15 mouse cellular contexts compared by ENCODE assay signal in the genomic region with DNA sequence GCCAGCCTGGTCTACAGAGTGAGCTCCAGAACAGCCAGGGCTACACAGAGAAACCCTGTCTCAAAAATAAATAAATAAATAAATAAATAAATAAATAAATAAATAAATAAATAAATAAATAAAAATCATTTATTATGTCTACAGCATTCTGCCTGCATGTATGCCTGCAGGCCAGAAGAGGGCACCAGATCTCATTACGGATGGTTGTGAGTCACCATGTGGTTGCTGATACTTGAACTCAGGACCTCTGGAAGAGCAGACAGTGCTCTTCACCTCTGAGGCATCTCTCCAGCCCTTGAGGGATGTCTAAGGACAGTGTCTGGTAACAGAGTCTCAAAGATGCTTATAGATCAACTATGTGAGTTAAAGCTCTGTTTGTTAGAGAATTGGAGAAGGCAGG. TPM values are rescaled to one million over a fixed set of nuclear protein-coding genes. Genes with fewer than 3 reads are reported as not detected.
DNase-seq lines count a peak whose midpoint lies in the region; ATAC-seq and TF ChIP-seq lines count a peak whose summit lies in the region.
"Not testable (repeated sequence)": the region's sequence is repeated elsewhere in the genome, so short reads cannot be mapped to it uniquely, and the experiment has no call there.
"Had no signal": no experiment of that assay in that cellular context is flagged by ENCODE, and none has a peak within 500 bp of the region (broad histone marks: within the 10 kb centered on the region; RNA-seq: fewer than 3 reads in every experiment).

No protein-coding gene starts in this region.

- WGBS in forebrain, postnatal 0 days, result 76% methylated on average over 1 of the region's 1 CpGs
- WGBS in hindbrain, postnatal 0 days, result 74% methylated on average over 1 of the region's 1 CpGs
- WGBS in liver, postnatal 0 days (ENCODE audit: insufficient replicate concordance), result 63% methylated on average over 1 of the region's 1 CpGs
- WGBS in midbrain, embryonic 11.5 days, result 73% methylated on average over 1 of the region's 1 CpGs

- H3K4me1 ChIP-seq in forebrain, postnatal 0 days (ENCODE audit: insufficient read depth), result peaks cover 12% of the 10 kb centered on the region
- not testable (repeated sequence) for H3K4me1 ChIP-seq in hindbrain, postnatal 0 days (ENCODE audit: insufficient read depth, low read length); liver, postnatal 0 days (ENCODE audit: insufficient read depth); midbrain, embryonic 11.5 days (ENCODE audit: control insufficient read depth, insufficient read depth, low read length)

- not testable (repeated sequence) for TF ChIP-seq EP300 in liver, postnatal 0 days (IDR thresholded peaks at IDR 0.05; ENCODE audit: low read depth)

- not testable (repeated sequence) for H3K9ac ChIP-seq in forebrain, postnatal 0 days; hindbrain, postnatal 0 days (replicated peaks; ENCODE audit: low read length); liver, postnatal 0 days (replicated peaks); midbrain, embryonic 11.5 days (ENCODE audit: low read length)

- ATAC-seq in forebrain, postnatal 0 days; hindbrain, postnatal 0 days; liver, postnatal 0 days; midbrain, embryonic 11.5 days (ENCODE audit: low FRiP score): not testable (repeated sequence)

- not testable (repeated sequence) for H3K9me3 ChIP-seq in forebrain, postnatal 0 days (ENCODE audit: low read length); hindbrain, postnatal 0 days (ENCODE audit: low read length); liver, postnatal 0 days (ENCODE audit: low read length); midbrain, embryonic 11.5 days (ENCODE audit: control insufficient read depth, low read length)

- DNase-seq in A20 (ENCODE audit: low read depth, low spot score) (peak; percentile 33), NIH3T3 (ENCODE audit: low read depth) (peak; percentile 32)
- not testable (repeated sequence) for DNase-seq in forebrain, postnatal 0 days; hindbrain, postnatal 0 days (ENCODE audit: low spot score); layer of hippocampus, adult 2 months (ENCODE audit: low spot score in 2 of 2); liver, postnatal 0 days
- DNase-seq in midbrain, embryonic 11.5 days (ENCODE audit: low spot score, missing footprints), result peak; percentile 80

- not testable (repeated sequence) for H3K4me3 ChIP-seq in forebrain, postnatal 0 days (ENCODE audit: low read depth, low read length); hindbrain, postnatal 0 days (ENCODE audit: low read length); layer of hippocampus, adult 2 months; liver, postnatal 0 days (ENCODE audit: low read depth, low read length); midbrain, embryonic 11.5 days (ENCODE audit: low read depth, low read length)

- not testable (repeated sequence) for H3K36me3 ChIP-seq in forebrain, postnatal 0 days (ENCODE audit: insufficient read depth); hindbrain, postnatal 0 days (ENCODE audit: insufficient read depth, low read length); liver, postnatal 0 days (replicated peaks; ENCODE audit: insufficient read depth, low read length); midbrain, embryonic 11.5 days (ENCODE audit: control insufficient read depth, insufficient read depth, low read length)

- H3K27me3 ChIP-seq in forebrain, postnatal 0 days (ENCODE audit: insufficient read depth, low read length); hindbrain, postnatal 0 days (ENCODE audit: insufficient read depth, low read length); liver, postnatal 0 days (ENCODE audit: insufficient read depth, low read length); midbrain, embryonic 11.5 days (ENCODE audit: control insufficient read depth, insufficient read depth, low read length): not testable (repeated sequence)

- H3K4me2 ChIP-seq in forebrain, postnatal 0 days (ENCODE audit: low read depth); hindbrain, postnatal 0 days (ENCODE audit: low read depth, low read length); liver, postnatal 0 days (ENCODE audit: low read depth, low read length); midbrain, embryonic 11.5 days: not testable (repeated sequence)

- not testable (repeated sequence) for H3K27ac ChIP-seq in forebrain, postnatal 0 days (ENCODE audit: low read depth, low read length); hindbrain, postnatal 0 days; layer of hippocampus, adult 2 months; liver, postnatal 0 days (ENCODE audit: low read depth); midbrain, embryonic 11.5 days (ENCODE audit: low read depth, low read length)

- peak; percentile 30; the same call in 1 of the 2 replicates for TF ChIP-seq CTCF in forebrain, postnatal 0 days (IDR thresholded peaks at IDR 0.05; ENCODE audit: low read depth)
- peak; percentile 33; the same call in 1 of the 2 replicates for TF ChIP-seq CTCF in hindbrain, postnatal 0 days (IDR thresholded peaks at IDR 0.05; ENCODE audit: low read depth)
- TF ChIP-seq CTCF in layer of hippocampus, adult 2 months (conservative IDR thresholded peaks at IDR 0.05), result peak; percentile 63
- TF ChIP-seq CTCF in liver, postnatal 0 days (IDR thresholded peaks at IDR 0.05; ENCODE audit: low read depth), result peak; percentile 50

RNA-seq across cellular contexts. Expression of a gene that starts 2.6 kb away (rescaled TPM):
- not detected in 2 replicates for total RNA-seq in forebrain, postnatal 0 days (2014; rRNA removed)
- polyA plus RNA-seq in forebrain, postnatal 0 days (2015; fragmentation: Nextera tagmentation; extraction: Ambion mirVana), result 0.06 and 0.12 TPM in 2 replicates
- not detected in 2 replicates for total RNA-seq in hindbrain, postnatal 0 days (2014; rRNA removed)
- 0.10 and 0.15 TPM in 2 replicates for polyA plus RNA-seq in hindbrain, postnatal 0 days (2015; fragmentation: Nextera tagmentation; extraction: Ambion mirVana)
- total RNA-seq in layer of hippocampus, adult 2 months (2021), result not detected
- polyA plus RNA-seq in liver, postnatal 0 days (2015; fragmentation: Nextera tagmentation; extraction: Ambion mirVana), result 0.15 and 0.19 TPM in 2 replicates
- 0.14 and 0.25 TPM in 2 replicates for polyA plus RNA-seq in midbrain, embryonic 11.5 days (2014; fragmentation: Nextera tagmentation; extraction: Ambion mirVana)
- total RNA-seq: adrenal gland, postnatal 10 days; adrenal gland, postnatal 4 days; gastrocnemius, adult 8-10 months; gastrocnemius, postnatal 36 days; heart, postnatal 14 days; hematopoietic stem cell, adult 5-6 weeks had no signal

RNA-seq across cellular contexts. Expression of a gene that starts 5.4 kb away (rescaled TPM):
- total RNA-seq in forebrain, postnatal 0 days (2014; rRNA removed), result 91.9 and 99.3 TPM in 2 replicates
- 145 and 171 TPM in 2 replicates for polyA plus RNA-seq in forebrain, postnatal 0 days (2015; fragmentation: Nextera tagmentation; extraction: Ambion mirVana)
- 105 and 110 TPM in 2 replicates for total RNA-seq in hindbrain, postnatal 0 days (2014; rRNA removed)
- 138 and 144 TPM in 2 replicates for polyA plus RNA-seq in hindbrain, postnatal 0 days (2015; fragmentation: Nextera tagmentation; extraction: Ambion mirVana)
- 10 to 100 TPM; 61.7 to 65.1 TPM for total RNA-seq in layer of hippocampus, adult 2 months (2021)
- 120 and 130 TPM in 2 replicates for polyA plus RNA-seq in liver, postnatal 0 days (2015; fragmentation: Nextera tagmentation; extraction: Ambion mirVana)
- 188 TPM in 2 replicates for polyA plus RNA-seq in midbrain, embryonic 11.5 days (2014; fragmentation: Nextera tagmentation; extraction: Ambion mirVana)

RNA-seq across cellular contexts. Expression of a gene that starts 12.9 kb away (rescaled TPM):
- total RNA-seq in forebrain, postnatal 0 days (2014; rRNA removed), result 26.4 and 31.4 TPM in 2 replicates
- polyA plus RNA-seq in forebrain, postnatal 0 days (2015; fragmentation: Nextera tagmentation; extraction: Ambion mirVana), result 53.4 and 55.5 TPM in 2 replicates
- 31.9 and 35.4 TPM in 2 replicates for total RNA-seq in hindbrain, postnatal 0 days (2014; rRNA removed)
- 52.2 and 53.4 TPM in 2 replicates for polyA plus RNA-seq in hindbrain, postnatal 0 days (2015; fragmentation: Nextera tagmentation; extraction: Ambion mirVana)
- 10 to 100 TPM; 52.2 to 52.8 TPM for total RNA-seq in layer of hippocampus, adult 2 months (2021)
- 6.6 and 7.5 TPM in 2 replicates for polyA plus RNA-seq in liver, postnatal 0 days (2015; fragmentation: Nextera tagmentation; extraction: Ambion mirVana)
- 7.9 and 8.0 TPM in 2 replicates for polyA plus RNA-seq in midbrain, embryonic 11.5 days (2014; fragmentation: Nextera tagmentation; extraction: Ambion mirVana)

RNA-seq across cellular contexts. Expression of a gene that starts 56.9 kb away (rescaled TPM):
- 124 and 128 TPM in 2 replicates for total RNA-seq in forebrain, postnatal 0 days (2014; rRNA removed)
- polyA plus RNA-seq in forebrain, postnatal 0 days (2015; fragmentation: Nextera tagmentation; extraction: Ambion mirVana), result 15.5 and 17.0 TPM in 2 replicates
- total RNA-seq in hindbrain, postnatal 0 days (2014; rRNA removed), result 161 and 179 TPM in 2 replicates
- polyA plus RNA-seq in hindbrain, postnatal 0 days (2015; fragmentation: Nextera tagmentation; extraction: Ambion mirVana), result 12.2 and 12.4 TPM in 2 replicates
- 10 to 100 TPM; 36.8 to 38.5 TPM for total RNA-seq in layer of hippocampus, adult 2 months (2021)
- polyA plus RNA-seq in liver, postnatal 0 days (2015; fragmentation: Nextera tagmentation; extraction: Ambion mirVana), result not detected in 2 replicates
- 2.0 and 2.1 TPM in 2 replicates for polyA plus RNA-seq in midbrain, embryonic 11.5 days (2014; fragmentation: Nextera tagmentation; extraction: Ambion mirVana)
- total RNA-seq: gastrocnemius, adult 8-10 months; gastrocnemius, postnatal 36 days had no signal
- polyA plus RNA-seq: heart, embryonic 10.5 days; heart, embryonic 14.5 days had no signal
